Mouse (Mus musculus): ENCODE results near the gene Pcbp4. TPM values are rescaled to one million over a fixed set of nuclear protein-coding genes. Genes with fewer than 3 reads are reported as not detected.
A peak's percentile ranks its signal among the peaks of the same experiment; 100 is the strongest.

Pcbp4 gene
- polyA plus RNA-seq, 1 experiment: 21.1 TPM

- TF ChIP-seq CTCF (IDR thresholded peaks at IDR 0.05; ENCODE audit: extremely low read depth, insufficient read length, insufficient replicate concordance, low read depth, low read length) (no peak), POLR2A (IDR thresholded peaks at IDR 0.05; ENCODE audit: low read depth, low read length) (no peak)
- no peaks in the 10 kb centered on the region for H3K36me3 ChIP-seq (ENCODE audit: control insufficient read depth, insufficient read depth, low read length)
- H3K4me3 ChIP-seq (ENCODE audit: low read depth, low read length): no peak overlapping the region
- WGBS: 94% methylated on average over 21 of the region's 21 CpGs
- peaks cover 12% of the 10 kb centered on the region for H3K27me3 ChIP-seq (ENCODE audit: control insufficient read depth, insufficient read depth, low read length)
- H3K4me1 ChIP-seq (ENCODE audit: control insufficient read depth, insufficient read depth, insufficient read length, low read length): no peaks in the 10 kb centered on the region; the same call in 1 of the 2 replicates
- no peak overlapping the region for H3K27ac ChIP-seq (ENCODE audit: insufficient read depth, low read depth, low read length)
Measured at GRCm38 (mm10) chr9:106463122-106464063, 10.3 kb downstream of the Pcbp4 start.

GRCm38 (mm10) chr9:106464751-106465541 lies 11.9 kb downstream of the Pcbp4 start:
- Histone ChIP-seq H3K36me3 (ENCODE audit: control insufficient read depth, insufficient read depth, low read length) (no peaks in the 10 kb centered on the region), H3K27me3 (ENCODE audit: control insufficient read depth, insufficient read depth, low read length) (peaks cover 12% of the 10 kb centered on the region), H3K27ac (ENCODE audit: insufficient read depth, low read depth, low read length) (no peak overlapping the region), H3K4me3 (ENCODE audit: low read depth, low read length) (peak overlapping the region; percentile 60), H3K4me1 (ENCODE audit: control insufficient read depth, insufficient read depth, insufficient read length, low read length) (no peaks in the 10 kb centered on the region; the same call in 1 of the 2 replicates)
- 3% methylated on average over 99 of the region's 99 CpGs for WGBS
- no peak for TF ChIP-seq CTCF (IDR thresholded peaks at IDR 0.05; ENCODE audit: extremely low read depth, insufficient read length, insufficient replicate concordance, low read depth, low read length)
- no peak for TF ChIP-seq POLR2A (IDR thresholded peaks at IDR 0.05; ENCODE audit: low read depth, low read length)

- no peak within 1 kb of the TSS for H3K27ac ChIP-seq (ENCODE audit: insufficient read depth, low read depth, low read length)
- peak within 1 kb of the TSS; percentile 60 for H3K4me3 ChIP-seq (ENCODE audit: low read depth, low read length)
- H3K27me3 ChIP-seq (ENCODE audit: control insufficient read depth, insufficient read depth, low read length): peaks cover 12% of the 10 kb centered on the region
- H3K4me1 ChIP-seq (ENCODE audit: control insufficient read depth, insufficient read depth, insufficient read length, low read length): no peaks in the 10 kb centered on the region; the same call in 1 of the 2 replicates
- TF ChIP-seq POLR2A (IDR thresholded peaks at IDR 0.05; ENCODE audit: low read depth, low read length): no peak
- WGBS: 38% methylated on average over 26 of the region's 26 CpGs
- no peaks in the 10 kb centered on the region for H3K36me3 ChIP-seq (ENCODE audit: control insufficient read depth, insufficient read depth, low read length)
Measured at GRCm38 (mm10) chr9:106465571-106466200, 12.6 kb downstream of the Pcbp4 start, which contains the start of gene Gpr62. TSS of gene Gpr62 (minus strand) at chr9:106465938.

GRCm38 (mm10) chr9:106466721-106467120 lies 13.6 kb downstream of the Pcbp4 start:
- no peak overlapping the region for H3K27ac ChIP-seq (ENCODE audit: insufficient read depth, low read depth, low read length)
- no peak overlapping the region for H3K4me3 ChIP-seq (ENCODE audit: low read depth, low read length)
- peaks cover 12% of the 10 kb centered on the region for H3K27me3 ChIP-seq (ENCODE audit: control insufficient read depth, insufficient read depth, low read length)
- H3K36me3 ChIP-seq (ENCODE audit: control insufficient read depth, insufficient read depth, low read length): no peaks in the 10 kb centered on the region
- H3K4me1 ChIP-seq (ENCODE audit: control insufficient read depth, insufficient read depth, insufficient read length, low read length): peaks cover 2% of the 10 kb centered on the region; the same call in 1 of the 2 replicates
- WGBS: 62% methylated on average over 6 of the region's 6 CpGs
- TF ChIP-seq CTCF (IDR thresholded peaks at IDR 0.05; ENCODE audit: extremely low read depth, insufficient read length, insufficient replicate concordance, low read depth, low read length): no peak
- no peak for TF ChIP-seq POLR2A (IDR thresholded peaks at IDR 0.05; ENCODE audit: low read depth, low read length)

GRCm38 (mm10) chr9:106467746-106468145 lies 14.7 kb downstream of the Pcbp4 start:
- H3K27ac ChIP-seq (ENCODE audit: insufficient read depth, low read depth, low read length): no peak overlapping the region
- peaks cover 3% of the 10 kb centered on the region; the same call in 1 of the 2 replicates for H3K4me1 ChIP-seq (ENCODE audit: control insufficient read depth, insufficient read depth, insufficient read length, low read length)
- no peak overlapping the region for H3K4me3 ChIP-seq (ENCODE audit: low read depth, low read length)
- H3K27me3 ChIP-seq (ENCODE audit: control insufficient read depth, insufficient read depth, low read length): peaks cover 12% of the 10 kb centered on the region
- H3K36me3 ChIP-seq (ENCODE audit: control insufficient read depth, insufficient read depth, low read length): no peaks in the 10 kb centered on the region
- WGBS: 89% methylated on average over 7 of the region's 7 CpGs
- TF ChIP-seq CTCF (IDR thresholded peaks at IDR 0.05; ENCODE audit: extremely low read depth, insufficient read length, insufficient replicate concordance, low read depth, low read length) (no peak), POLR2A (IDR thresholded peaks at IDR 0.05; ENCODE audit: low read depth, low read length) (no peak)

- TF ChIP-seq POLR2A (IDR thresholded peaks at IDR 0.05; ENCODE audit: low read depth, low read length): no peak
- TF ChIP-seq CTCF (IDR thresholded peaks at IDR 0.05; ENCODE audit: extremely low read depth, insufficient read length, insufficient replicate concordance, low read depth, low read length): no peak
Measured at GRCm38 (mm10) chr9:106469317-106469716, 16.2 kb downstream of the Pcbp4 start.

More at GRCm38 (mm10) chr9:106469317-106469716, 16.2 kb downstream of the Pcbp4 start:
- Histone ChIP-seq H3K27me3 (ENCODE audit: control insufficient read depth, insufficient read depth, low read length) (peaks cover 8% of the 10 kb centered on the region), H3K27ac (ENCODE audit: insufficient read depth, low read depth, low read length) (no peak overlapping the region), H3K4me3 (ENCODE audit: low read depth, low read length) (no peak overlapping the region), H3K36me3 (ENCODE audit: control insufficient read depth, insufficient read depth, low read length) (no peaks in the 10 kb centered on the region), H3K4me1 (ENCODE audit: control insufficient read depth, insufficient read depth, insufficient read length, low read length) (peaks cover 4% of the 10 kb centered on the region)
- 59% methylated on average over 6 of the region's 6 CpGs for WGBS
